Mouse (Mus musculus) heart, postnatal 36 days (tissue): ENCODE measurements at regions not wholly inside any gene's neighbourhood (a gene's known extent, or its start where the extent isn't known, plus 50 kb on each side); places are given as distances from the start of the nearest gene placed in this dataset.
"Not testable (repeated sequence)": the region's sequence is repeated elsewhere in the genome, so short reads cannot be mapped to it uniquely, and the experiment has no call there.

Source experiments
- DNase-seq, 2 experiments: peaks; one replicate each; pipeline ENCODE4 v3.0.0; 2021 to 2022
- intact Hi-C: fragments of 180-260 bp; cut with DNase I; formaldehyde crosslinking; loops from one replicate; pipeline ENCODE4 v1.15.1; 2025

- intact Hi-C loops = no loop called here
- DNase-seq = no peak
Observed at GRCm38 (mm10) chr2:107117564-107117963, 58.1 kb upstream of the Fshb start.

GRCm38 (mm10) chr2:107118711-107119474 lies 59.4 kb upstream of the Fshb start:
- intact Hi-C loops = no loop called here
- no peak for DNase-seq

GRCm38 (mm10) chr2:107119697-107120096 lies 60.2 kb upstream of the Fshb start:
- no peak for DNase-seq
- intact Hi-C loops = no loop called here

- intact Hi-C loops = no loop called here
- no peak for DNase-seq
Observed at GRCm38 (mm10) chr2:107133186-107133585, 73.7 kb upstream of the Fshb start.

GRCm38 (mm10) chr2:107149317-107149716 lies 89.9 kb upstream of the Fshb start:
- intact Hi-C loops = no loop called here
- no peak for DNase-seq

GRCm38 (mm10) chr2:107149851-107150250 lies 90.4 kb upstream of the Fshb start:
- DNase-seq = no peak
- intact Hi-C loops = no loop called here

GRCm38 (mm10) chr2:107150373-107150772 lies 90.9 kb upstream of the Fshb start:
- DNase-seq = no peak
- intact Hi-C loops = no loop called here

- intact Hi-C loops = no loop called here
- no peak for DNase-seq
Observed at GRCm38 (mm10) chr2:107151878-107152277, 92.4 kb upstream of the Fshb start.

- DNase-seq, intact Hi-C loops: not testable (repeated sequence)
Observed at GRCm38 (mm10) chr2:107158836-107159402, 99.5 kb upstream of the Fshb start.

GRCm38 (mm10) chr2:107175721-107176120 lies 114.7 kb upstream of the Kcna4 start:
- DNase-seq = peak in 1 of 2 experiments; percentile 2
- intact Hi-C loops = loop anchor here (5.0 to 10.0 kb wide), 3 partner anchors 117 to 692 kb away; partner anchors contain the start of gene Kcna4

- DNase-seq = no peak
- intact Hi-C loops = no loop called here
Observed at GRCm38 (mm10) chr2:107183066-107183465, 107.4 kb upstream of the Kcna4 start.

GRCm38 (mm10) chr2:107184864-107185263 lies 105.6 kb upstream of the Kcna4 start:
- intact Hi-C loops = no loop called here
- no peak for DNase-seq

- DNase-seq = no peak
- intact Hi-C loops = no loop called here
Observed at GRCm38 (mm10) chr2:107201856-107202473, 88.5 kb upstream of the Kcna4 start.

- intact Hi-C loops = no loop called here
- DNase-seq = no peak
Observed at GRCm38 (mm10) chr2:107202474-107202858, 88.0 kb upstream of the Kcna4 start.

GRCm38 (mm10) chr2:107221544-107221943 lies 68.9 kb upstream of the Kcna4 start:
- no peak for DNase-seq
- intact Hi-C loops = no loop called here

- intact Hi-C loops = no loop called here
Observed at GRCm38 (mm10) chr2:107224679-107225078, 65.8 kb upstream of the Kcna4 start.

GRCm38 (mm10) chr2:107227486-107227885 lies 63.0 kb upstream of the Kcna4 start:
- peak in 1 of 2 experiments; percentile 7 for DNase-seq
- intact Hi-C loops = no loop called here

More at GRCm38 (mm10) chr2:107224679-107225078, 65.8 kb upstream of the Kcna4 start:
- DNase-seq = no peak

- intact Hi-C loops = no loop called here
- peak in 1 of 2 experiments; percentile 6 for DNase-seq
Observed at GRCm38 (mm10) chr2:107228287-107228686, 62.2 kb upstream of the Kcna4 start.

- DNase-seq = peak in 1 of 2 experiments; percentile 5
- intact Hi-C loops = no loop called here
Observed at GRCm38 (mm10) chr2:107231680-107232079, 58.8 kb upstream of the Kcna4 start.

GRCm38 (mm10) chr2:107232885-107233284 lies 57.6 kb upstream of the Kcna4 start:
- no peak for DNase-seq
- intact Hi-C loops = no loop called here
